Mouse (Mus musculus) ES-E14 (cell line): ENCODE results near the gene Dcbld1.

Experiments
- HCFC1 ChIP-seq: IDR thresholded peaks from 2 replicates; pipeline ENCODE4 v1.6.1; 2012; ENCODE audit warnings: low read length, inconsistent platforms, borderline replicate concordance; ENCODE audit not compliant: insufficient read depth
- MAFK ChIP-seq: IDR thresholded peaks from 2 replicates; pipeline ENCODE4 v1.6.1; 2014; ENCODE audit warnings: mild to moderate bottlenecking, low read depth, low read length, inconsistent platforms; ENCODE audit not compliant: insufficient read depth

DNA sequence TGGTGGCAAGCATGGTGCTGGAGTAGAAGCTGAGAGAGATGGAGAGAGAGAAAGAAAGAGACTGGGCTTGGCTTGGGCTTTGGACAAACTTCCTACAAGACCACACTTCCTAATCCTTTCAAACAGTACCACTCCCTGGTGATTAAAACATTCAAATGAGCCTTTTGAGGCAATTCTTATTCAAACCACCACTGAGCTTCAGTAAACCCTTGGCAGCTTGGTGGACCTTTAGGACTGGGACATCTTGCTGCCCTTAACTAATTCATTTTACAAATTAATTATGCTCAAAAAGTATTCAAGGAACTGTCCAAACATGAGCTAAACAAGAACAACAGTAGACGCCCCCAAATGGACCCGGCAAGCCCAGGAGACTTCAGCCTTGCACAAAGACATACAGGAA is 62.5 kb downstream of the Dcbld1 start:
- TF ChIP-seq HCFC1 (no peak), MAFK (no peak)
